Mouse (Mus musculus) heart, postnatal 14 days (tissue): ENCODE results near the gene Hpf1. TPM values are rescaled to one million over a fixed set of nuclear protein-coding genes. Genes with fewer than 3 reads are reported as not detected.

Experiments
- total RNA-seq, 2 experiments: library from RNA; stranded (reverse); gene quantifications; 2 replicates each; pipeline ENCODE4 v1.2.3; 2021

The Hpf1 gene
- total RNA-seq, 2 experiments from 2014 or later, result 17.9 TPM

Other genes starting within 250 kb of the Hpf1 start
- gene Clcn3, start 92.9 kb downstream of the Hpf1 start, total RNA-seq, result 10 to 100 TPM; 33.6 to 36.1 TPM
- gene Nek1, start 102.8 kb downstream of the Hpf1 start, total RNA-seq, result 1 to 10 TPM; 7.8 to 7.9 TPM